Mouse (Mus musculus): ENCODE results near the gene Vldlr.

- TF ChIP-seq CTCF (IDR thresholded peaks at IDR 0.05; ENCODE audit: control insufficient read depth, insufficient read depth, insufficient read length) (no peak), USF1 (IDR thresholded peaks at IDR 0.05; ENCODE audit: low read depth) (no peak)
Observed at GRCm38 (mm10) chr19:27217941-27218411, 1.7 kb downstream of the Vldlr start.

Measured in C2C12 (cell line).